Mouse (Mus musculus): ENCODE results near the gene Pdzrn3. TPM values are rescaled to one million over a fixed set of nuclear protein-coding genes. Genes with fewer than 3 reads are reported as not detected.

Gene Pdzrn3
- total RNA-seq, 2 experiments from 2014 or later: 62.6 to 68.3 TPM

- no peak for DNase-seq
Measured at GRCm38 (mm10) chr6:101251916-101252603, 125.6 kb downstream of the Pdzrn3 start.

GRCm38 (mm10) chr6:101251160-101251559 is 126.5 kb downstream of the Pdzrn3 start:
- no peak for DNase-seq

- no peak for DNase-seq
Measured at GRCm38 (mm10) chr6:101246137-101246536, 131.6 kb downstream of the Pdzrn3 start.

GRCm38 (mm10) chr6:101244355-101244754 is 133.3 kb downstream of the Pdzrn3 start:
- no peak for DNase-seq

- no peak for DNase-seq
Measured at GRCm38 (mm10) chr6:101243189-101243815, 134.4 kb downstream of the Pdzrn3 start.

GRCm38 (mm10) chr6:101236641-101237246 is 141.0 kb downstream of the Pdzrn3 start:
- DNase-seq: no peak

- no peak for DNase-seq
Measured at GRCm38 (mm10) chr6:101236230-101236629, 141.5 kb downstream of the Pdzrn3 start.

- no peak for DNase-seq
Measured at GRCm38 (mm10) chr6:101234349-101234748, 143.3 kb downstream of the Pdzrn3 start.

GRCm38 (mm10) chr6:101233680-101234079 is 144.0 kb downstream of the Pdzrn3 start:
- DNase-seq: peak; percentile 34

- no peak for DNase-seq
Measured at GRCm38 (mm10) chr6:101227294-101227855, 150.3 kb downstream of the Pdzrn3 start.

- DNase-seq: no peak
Measured at GRCm38 (mm10) chr6:101220307-101220706, 157.4 kb downstream of the Pdzrn3 start.

GRCm38 (mm10) chr6:101219004-101219403 is 158.7 kb downstream of the Pdzrn3 start:
- no peak for DNase-seq

GRCm38 (mm10) chr6:101218197-101218596 is 159.5 kb downstream of the Pdzrn3 start:
- DNase-seq: no peak

- no peak for DNase-seq
Measured at GRCm38 (mm10) chr6:101217756-101218155, 159.9 kb downstream of the Pdzrn3 start.

- peak; percentile 14 for DNase-seq
Measured at GRCm38 (mm10) chr6:101215436-101215791, 162.3 kb downstream of the Pdzrn3 start.

GRCm38 (mm10) chr6:101214734-101215435 is 162.8 kb downstream of the Pdzrn3 start:
- no peak for DNase-seq

GRCm38 (mm10) chr6:101213066-101213465 is 164.6 kb downstream of the Pdzrn3 start:
- DNase-seq: no peak

GRCm38 (mm10) chr6:101212086-101212485 is 165.6 kb downstream of the Pdzrn3 start:
- no peak for DNase-seq

GRCm38 (mm10) chr6:101211361-101211841 is 166.3 kb downstream of the Pdzrn3 start:
- DNase-seq: no peak

GRCm38 (mm10) chr6:101198943-101199298 is 178.8 kb downstream of the Pdzrn3 start:
- no peak for DNase-seq

- no peak for DNase-seq
Measured at GRCm38 (mm10) chr6:101198284-101198942, 179.3 kb downstream of the Pdzrn3 start.

GRCm38 (mm10) chr6:101197642-101198041 is 180.1 kb downstream of the Pdzrn3 start:
- peak; percentile 79 for DNase-seq
